13 mouse cellular contexts compared by ENCODE assay signal in the genomic region with DNA sequence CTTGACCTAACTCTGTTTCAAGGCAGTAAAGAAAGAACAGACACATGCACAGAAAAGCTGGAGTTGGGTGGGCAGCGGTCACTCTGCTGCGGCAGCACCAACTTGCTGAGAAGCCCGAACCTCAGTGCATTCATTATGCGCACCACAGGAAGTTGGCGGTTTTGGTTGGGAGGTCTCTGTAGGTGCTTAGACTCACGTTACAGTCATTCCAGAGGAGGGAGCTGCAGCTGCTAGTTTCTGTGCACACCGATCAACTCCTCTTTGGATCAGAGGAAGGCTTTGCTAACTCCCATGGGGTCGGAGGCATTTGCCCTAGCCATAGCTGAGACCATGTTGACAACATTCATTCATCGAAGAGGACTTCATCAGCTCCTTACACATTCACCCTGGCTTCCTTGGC. TPM values are rescaled to one million over a fixed set of nuclear protein-coding genes. Genes with fewer than 3 reads are reported as not detected.
DNase-seq lines count a peak whose midpoint lies in the region.
"Had no signal": no experiment of that assay in that cellular context is flagged by ENCODE, and none has a peak within 500 bp of the region (broad histone marks: within the 10 kb centered on the region; RNA-seq: fewer than 3 reads in every experiment).

No protein-coding gene starts in this region.

- intact Hi-C loops in heart, postnatal 14 days (cut with DNase I): no loop called here

- DNase-seq in heart, adult 11 months: peak; percentile 54
- no peak for DNase-seq in heart, postnatal 14 days
- peak; percentile 21 for DNase-seq in CD4-positive helper T cell, adult 2 months (ENCODE audit: low read depth, low spot score)
- DNase-seq in R1 (ENCODE audit: low read depth, low spot score): peak; percentile 47
- DNase-seq in naive thymus-derived CD4-positive, alpha-beta T cell, adult 2 months (ENCODE audit: low read depth): peak; percentile 41
- no peak for DNase-seq in right cerebral cortex, adult 2 months (ENCODE audit: low spot score in 2 of 2)
- DNase-seq in ovary, adult 18-20 months (ENCODE audit: low spot score): no peak
- DNase-seq in adrenal gland, adult 8-10 months: no peak
- DNase-seq: adrenal gland, postnatal 14 days; cerebellum, adult 11-12 months; cerebellum, adult 9-10 months; cerebellum, postnatal 25 days; heart, adult 2 months had no signal

RNA-seq across cellular contexts. Expression of a gene that starts 45.3 kb away (rescaled TPM):
- total RNA-seq in heart, postnatal 14 days (2021): 1 to 10 TPM in 1 of 2 experiments, under 1 TPM in 1; 0.72 to 4.4 TPM
- 10 to 100 TPM in 3 of 4 experiments, 1 to 10 TPM in 1; 9.3 to 21.7 (median 13.4) TPM for total RNA-seq in adrenal gland, adult 8-10 months (2022)

Comparison
In these comparisons a context has a peak if more than half of its experiments do, and no peak if none do; other contexts are left out.
1. DNase-seq: peak in heart, adult 11 months (single experiment), CD4-positive helper T cell, adult 2 months (single experiment), R1 (single experiment) and naive thymus-derived CD4-positive, alpha-beta T cell, adult 2 months (single experiment); none in heart, postnatal 14 days (0 of 2), right cerebral cortex, adult 2 months (0 of 2), ovary, adult 18-20 months (single experiment) and adrenal gland, adult 8-10 months (single experiment).